Mouse (Mus musculus): Measurements from ENCODE around the gene Dclk2.

Gene Dclk2

GRCm38 (mm10) chr3:86894491-86894890 is 26.2 kb downstream of the Dclk2 start:
- in situ Hi-C loops (cut with MboI) = no loop called here

GRCm38 (mm10) chr3:86887512-86887911 is 33.1 kb downstream of the Dclk2 start:
- in situ Hi-C loops (cut with MboI) = no loop called here

- in situ Hi-C loops (cut with MboI) = no loop called here
These were observed 35.5 kb downstream of the Dclk2 start for GRCm38 (mm10) chr3:86885180-86885579.

GRCm38 (mm10) chr3:86884481-86884880 is 36.2 kb downstream of the Dclk2 start:
- in situ Hi-C loops (cut with MboI) = no loop called here

- in situ Hi-C loops (cut with MboI) = no loop called here
These were observed 36.7 kb downstream of the Dclk2 start for GRCm38 (mm10) chr3:86883985-86884384.

GRCm38 (mm10) chr3:86875912-86876311 is 44.7 kb downstream of the Dclk2 start:
- in situ Hi-C loops (cut with MboI) = no loop called here

- in situ Hi-C loops (cut with MboI) = no loop called here
These were observed 47.5 kb downstream of the Dclk2 start for GRCm38 (mm10) chr3:86873092-86873600.

GRCm38 (mm10) chr3:86870952-86871351 is 49.7 kb downstream of the Dclk2 start:
- in situ Hi-C loops (cut with MboI) = no loop called here

GRCm38 (mm10) chr3:86870411-86870810 is 50.2 kb downstream of the Dclk2 start:
- in situ Hi-C loops (cut with MboI) = no loop called here

- in situ Hi-C loops (cut with MboI) = no loop called here
These were observed 51.9 kb downstream of the Dclk2 start for GRCm38 (mm10) chr3:86868721-86869120.

GRCm38 (mm10) chr3:86863327-86864008 is 57.2 kb downstream of the Dclk2 start:
- in situ Hi-C loops (cut with MboI) = no loop called here

GRCm38 (mm10) chr3:86862939-86863311 is 57.7 kb downstream of the Dclk2 start:
- in situ Hi-C loops (cut with MboI) = no loop called here

GRCm38 (mm10) chr3:86862245-86862938 is 58.3 kb downstream of the Dclk2 start:
- in situ Hi-C loops (cut with MboI) = no loop called here

GRCm38 (mm10) chr3:86859791-86860190 is 60.9 kb downstream of the Dclk2 start:
- in situ Hi-C loops (cut with MboI) = no loop called here

GRCm38 (mm10) chr3:86858699-86859098 is 62.0 kb downstream of the Dclk2 start:
- in situ Hi-C loops (cut with MboI) = no loop called here

- in situ Hi-C loops (cut with MboI) = no loop called here
These were observed 62.7 kb downstream of the Dclk2 start for GRCm38 (mm10) chr3:86857833-86858398.

- in situ Hi-C loops (cut with MboI) = no loop called here
These were observed 67.8 kb downstream of the Dclk2 start for GRCm38 (mm10) chr3:86852867-86853266.

- in situ Hi-C loops (cut with MboI) = no loop called here
These were observed 69.5 kb downstream of the Dclk2 start for GRCm38 (mm10) chr3:86851131-86851530.

- in situ Hi-C loops (cut with MboI) = no loop called here
These were observed 70.1 kb downstream of the Dclk2 start for GRCm38 (mm10) chr3:86850394-86851030.

- in situ Hi-C loops (cut with MboI) = no loop called here
These were observed 71.3 kb downstream of the Dclk2 start for GRCm38 (mm10) chr3:86849337-86849736.

GRCm38 (mm10) chr3:86847536-86847935 is 73.1 kb downstream of the Dclk2 start:
- in situ Hi-C loops (cut with MboI) = no loop called here

GRCm38 (mm10) chr3:86846036-86846435 is 74.6 kb downstream of the Dclk2 start:
- in situ Hi-C loops (cut with MboI) = no loop called here

GRCm38 (mm10) chr3:86845578-86845977 is 75.1 kb downstream of the Dclk2 start:
- in situ Hi-C loops (cut with MboI) = no loop called here
